Mouse (Mus musculus): Measurements from ENCODE around the gene Prr30.
"Not testable (repeated sequence)": the region's sequence is repeated elsewhere in the genome, so short reads cannot be mapped to it uniquely, and the experiment has no call there.

Gene Prr30

DNA sequence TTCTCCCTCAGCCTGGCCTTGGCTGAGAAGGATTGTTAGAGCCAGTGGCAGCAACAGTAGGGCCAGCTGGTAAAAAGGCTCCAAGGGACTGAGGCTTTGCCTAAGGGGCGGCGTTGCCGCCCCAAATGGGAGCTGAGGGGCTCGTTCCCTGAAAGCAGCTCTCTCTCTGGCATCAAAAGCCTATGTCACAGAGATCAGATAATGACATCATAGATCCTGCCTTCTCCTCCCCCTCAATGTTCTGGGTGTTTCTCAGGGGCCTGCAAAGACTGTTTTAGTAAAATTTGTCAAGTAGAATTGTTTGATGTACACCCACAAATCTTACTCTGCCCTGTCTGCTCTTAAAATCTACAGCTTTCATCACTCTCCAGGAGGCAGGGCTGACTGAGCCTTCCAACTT is at the start of gene Prr30:
Prr30 (minus strand) TSS at position 101 of the 400 bp plus-strand sequence.
- no peak for DNase-seq (ENCODE audit: low spot score)

DNA sequence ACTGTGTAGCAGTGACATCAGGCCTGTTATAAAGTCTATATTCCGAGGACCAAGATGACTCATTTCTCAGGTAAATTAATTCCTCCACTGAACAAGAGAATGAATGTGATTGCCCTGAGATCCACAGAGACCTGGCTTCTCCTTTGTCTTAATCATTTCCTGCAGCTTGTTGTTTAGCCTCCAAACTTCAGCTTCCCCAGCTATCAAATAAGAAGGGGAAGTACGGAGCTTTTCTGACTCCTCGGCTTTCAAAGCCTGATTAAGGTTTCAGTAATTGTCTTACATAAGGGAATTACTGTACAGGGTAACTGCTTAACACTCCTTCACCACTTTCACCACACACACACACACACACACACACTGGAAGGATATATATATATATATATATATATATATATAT is 46.7 kb upstream of the Prr30 start:
- DNase-seq (ENCODE audit: low spot score), result no peak

DNA sequence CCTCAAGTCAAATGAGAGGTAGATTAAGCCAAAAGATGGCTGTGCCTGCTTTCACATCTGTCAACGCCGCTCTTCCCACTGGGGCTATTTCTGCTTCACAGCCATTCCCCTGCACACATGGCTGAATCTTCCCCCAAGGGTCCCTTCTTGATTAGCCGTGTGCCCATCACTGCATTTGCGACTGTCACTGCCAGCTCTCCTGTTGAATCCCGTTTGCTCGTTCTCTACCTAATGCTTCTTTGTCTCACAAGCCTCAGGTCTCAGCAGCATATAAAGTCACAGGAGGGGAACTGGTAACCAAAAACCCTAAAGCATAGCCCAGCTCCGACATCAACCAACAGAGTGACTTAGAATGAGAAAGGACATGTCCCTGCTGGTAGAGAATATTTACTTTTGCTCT is 45.6 kb upstream of the Prr30 start:
- no peak for DNase-seq (ENCODE audit: low spot score)

DNA sequence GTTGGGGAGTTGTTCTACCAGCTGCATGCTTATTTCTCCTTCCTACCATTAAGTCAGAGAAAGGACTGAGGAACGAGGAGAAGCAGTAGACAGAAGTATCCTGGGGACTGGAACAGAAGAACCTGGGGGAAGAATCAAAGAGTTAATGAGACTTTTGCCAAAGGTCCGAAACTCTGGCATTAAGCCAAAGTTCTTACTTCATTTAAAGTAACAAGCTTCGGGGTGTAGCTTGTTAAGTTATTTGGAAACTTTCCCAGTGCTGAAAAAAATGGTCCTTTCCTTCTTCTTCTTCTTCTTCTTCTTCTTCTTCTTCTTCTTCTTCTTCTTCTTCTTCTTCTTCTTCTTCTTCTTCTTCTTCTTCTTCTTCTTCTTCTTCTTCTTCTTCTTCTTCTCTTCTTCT is 44.3 kb upstream of the Prr30 start:
- not testable (repeated sequence) for DNase-seq (ENCODE audit: low spot score)

DNA sequence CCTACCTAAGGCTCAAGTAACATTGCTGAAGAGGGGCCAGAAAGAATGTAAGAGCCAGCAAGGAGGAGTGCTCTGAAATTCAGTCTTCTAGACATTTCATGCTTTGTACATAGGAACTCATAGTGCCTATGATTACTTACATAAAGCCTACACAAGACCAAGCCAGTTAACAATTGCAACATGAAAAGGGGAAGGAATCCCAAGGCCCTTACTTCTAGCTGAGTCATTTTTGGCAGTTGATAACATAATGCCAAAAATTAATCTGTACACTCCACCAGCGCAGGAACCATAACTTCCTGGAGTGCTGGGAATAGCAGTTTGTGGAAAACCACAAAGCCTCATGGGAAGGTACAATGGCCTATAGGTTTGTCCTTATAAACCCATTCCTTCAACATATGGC is 37.8 kb upstream of the Prr30 start:
- DNase-seq (ENCODE audit: low spot score), result no peak

DNA sequence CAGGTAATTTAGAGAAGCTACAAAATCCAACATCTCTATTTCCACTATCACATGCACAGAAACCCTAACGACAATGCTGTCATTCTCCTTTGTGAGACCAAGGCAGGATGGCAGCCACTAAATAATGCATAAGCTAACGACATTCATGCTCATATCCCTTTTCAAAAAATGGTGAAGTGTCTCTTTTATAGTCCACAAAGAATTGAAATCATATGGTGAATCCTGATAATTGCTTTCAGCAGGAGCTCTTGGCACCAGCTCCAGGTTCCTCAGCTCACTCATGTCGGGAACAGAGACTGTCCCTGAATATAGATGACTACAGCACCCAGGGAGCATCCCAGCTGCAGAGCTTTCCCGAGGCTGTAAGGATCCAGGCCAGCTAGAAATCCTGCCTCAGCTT is 28.9 kb upstream of the Prr30 start:
- DNase-seq (ENCODE audit: low spot score), result no peak

DNA sequence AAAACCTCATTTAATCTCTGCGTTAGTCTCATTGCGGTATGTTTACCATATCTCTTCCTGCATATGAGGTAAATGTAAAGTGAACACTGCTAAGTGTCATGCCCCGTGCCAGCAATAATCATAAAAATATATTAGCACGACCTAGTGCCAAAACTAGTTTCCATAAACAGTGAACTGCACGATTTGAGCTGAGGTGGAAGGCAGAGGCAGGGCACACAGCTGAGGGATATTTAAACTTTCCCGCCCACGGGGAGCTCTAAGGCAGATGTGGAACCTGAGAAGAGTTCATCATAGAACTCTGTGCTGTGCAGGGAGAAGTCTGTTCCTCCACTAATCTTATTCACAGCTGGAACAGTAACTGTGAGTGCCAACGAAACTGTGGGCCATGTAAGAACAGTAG is 22.2 kb upstream of the Prr30 start:
- DNase-seq (ENCODE audit: low spot score), result no peak

DNA sequence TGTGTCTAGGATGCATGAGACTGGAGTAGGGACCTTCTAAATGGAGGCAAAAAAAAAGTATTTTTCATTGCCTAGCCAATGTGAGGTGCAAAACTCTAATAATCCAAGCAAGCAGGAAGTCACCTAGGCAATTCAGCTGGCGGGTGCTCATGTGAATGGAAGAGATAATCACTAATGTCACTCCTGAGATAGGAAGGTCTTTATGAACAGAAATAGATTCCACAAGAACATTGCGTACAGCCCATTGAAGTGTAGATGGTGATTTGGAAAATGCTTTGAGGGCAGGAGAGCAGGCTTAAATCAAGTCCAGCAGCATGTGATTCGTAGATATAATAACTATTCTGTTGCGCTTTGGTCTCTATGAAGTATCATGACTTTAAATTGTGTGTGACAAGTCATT is 27.9 kb downstream of the Prr30 start:
- no peak for DNase-seq (ENCODE audit: low spot score)
